Mouse (Mus musculus): Measurements from ENCODE around the gene Slc16a10. TPM values are rescaled to one million over a fixed set of nuclear protein-coding genes. Genes with fewer than 3 reads are reported as not detected.
"Not testable (repeated sequence)": the region's sequence is repeated elsewhere in the genome, so short reads cannot be mapped to it uniquely, and the experiment has no call there.

The Slc16a10 gene
- polyA plus RNA-seq, 1 experiment from 2014 or later: 7.3 TPM

DNA sequence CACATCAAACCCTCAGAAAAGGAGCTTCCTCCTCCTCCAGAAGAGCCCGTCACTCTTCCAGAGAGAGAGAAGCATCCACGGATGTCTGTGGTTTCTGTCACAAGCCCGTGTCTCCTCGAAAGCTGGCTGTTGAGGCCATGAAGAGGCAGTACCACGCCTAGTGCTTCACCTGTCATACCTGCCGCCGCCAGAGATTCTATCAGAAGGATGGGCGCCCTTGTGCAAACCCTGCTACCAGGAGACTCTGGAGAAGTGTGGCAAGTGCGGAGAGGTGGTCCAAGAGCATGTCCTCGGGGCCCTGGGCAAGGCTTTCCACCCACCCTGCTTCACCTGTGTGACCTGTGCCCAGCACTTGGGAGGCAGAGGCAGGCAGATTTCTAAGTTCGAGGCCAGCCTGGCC lies 132.5 kb downstream of the Slc16a10 start:
- Histone ChIP-seq H3K27me3 (replicated peaks; ENCODE audit: insufficient read depth, low read length) (no peaks in the 10 kb centered on the region), H3K36me3 (ENCODE audit: insufficient read depth, low read length) (no peaks in the 10 kb centered on the region), H3K4me2 (replicated peaks; ENCODE audit: low read depth, low read length) (no peak overlapping the region), H3K27ac (ENCODE audit: low read length) (no peak overlapping the region), H3K4me3 (ENCODE audit: low read depth, low read length) (no peak overlapping the region), H3K9me3 (ENCODE audit: low read length) (no peaks in the 10 kb centered on the region), H3K4me1 (ENCODE audit: insufficient read depth, low read depth, low read length) (no peaks in the 10 kb centered on the region), H3K9ac (replicated peaks; ENCODE audit: low read depth) (no peak overlapping the region)
- DNase-seq (ENCODE audit: low spot score) (no peak), ATAC-seq (no peak)
- WGBS: 70% methylated on average over 11 of the region's 11 CpGs
- TF ChIP-seq EP300 (IDR thresholded peaks at IDR 0.05) (no peak), CTCF (IDR thresholded peaks at IDR 0.05) (no peak)

DNA sequence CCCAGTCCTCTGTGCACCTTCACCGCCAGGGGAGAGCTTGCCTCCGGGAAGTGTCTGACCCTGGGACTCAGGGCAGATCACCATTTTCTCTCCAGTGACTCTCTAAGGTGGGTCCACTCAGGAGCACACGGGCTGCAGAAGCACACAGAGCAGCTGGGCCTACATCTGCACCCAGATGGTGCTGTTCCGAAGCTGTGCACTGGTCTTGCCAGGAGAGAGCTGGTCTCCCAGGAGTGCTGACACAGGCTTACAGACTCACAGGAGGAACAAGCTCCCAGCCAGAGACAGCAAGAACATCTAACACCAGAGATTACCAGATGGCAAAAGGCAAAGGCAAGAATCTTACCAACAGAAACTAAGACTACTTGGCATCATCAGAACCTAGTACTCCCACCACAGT lies 133.2 kb downstream of the Slc16a10 start:
- 77% methylated on average over 4 of the region's 4 CpGs for WGBS
- H3K36me3 ChIP-seq (ENCODE audit: insufficient read depth, low read length); H3K9me3 ChIP-seq (ENCODE audit: low read length); H3K4me3 ChIP-seq (ENCODE audit: low read depth, low read length); H3K4me2 ChIP-seq (replicated peaks; ENCODE audit: low read depth, low read length); DNase-seq (ENCODE audit: low spot score); H3K9ac ChIP-seq (replicated peaks; ENCODE audit: low read depth); H3K4me1 ChIP-seq (ENCODE audit: insufficient read depth, low read depth, low read length); H3K27me3 ChIP-seq (replicated peaks; ENCODE audit: insufficient read depth, low read length); ATAC-seq; H3K27ac ChIP-seq (ENCODE audit: low read length): not testable (repeated sequence)

DNA sequence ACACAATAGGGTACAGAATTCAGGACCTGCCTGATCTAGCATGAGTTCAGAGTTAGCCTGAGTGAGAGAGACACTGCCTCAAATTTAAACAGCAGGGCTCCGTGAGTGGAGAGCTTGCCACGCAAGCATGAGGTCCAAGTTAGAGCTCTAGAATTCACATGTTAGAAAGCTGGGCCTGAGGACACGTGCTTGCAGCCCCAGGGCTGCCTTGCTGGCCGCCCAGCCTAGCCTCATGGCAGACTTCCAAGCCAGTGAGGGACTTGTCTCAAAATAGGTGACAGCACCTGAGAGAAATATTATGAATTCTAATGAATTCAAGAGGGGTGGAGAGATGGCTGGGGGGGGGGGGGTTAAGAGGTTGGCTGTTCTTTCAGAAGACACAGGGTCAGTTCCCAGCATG lies 134.1 kb downstream of the Slc16a10 start:
- H3K4me3 ChIP-seq (ENCODE audit: low read depth, low read length): no peak overlapping the region
- H3K4me2 ChIP-seq (replicated peaks; ENCODE audit: low read depth, low read length): no peak overlapping the region
- no peaks in the 10 kb centered on the region for H3K9me3 ChIP-seq (ENCODE audit: low read length)
- TF ChIP-seq CTCF (IDR thresholded peaks at IDR 0.05) (no peak), EP300 (IDR thresholded peaks at IDR 0.05) (no peak)
- H3K9ac ChIP-seq (replicated peaks; ENCODE audit: low read depth): no peak overlapping the region
- no peaks in the 10 kb centered on the region for H3K4me1 ChIP-seq (ENCODE audit: insufficient read depth, low read depth, low read length)
- H3K27ac ChIP-seq (ENCODE audit: low read length): no peak overlapping the region
- WGBS: 75% methylated on average over 4 of the region's 4 CpGs
- DNase-seq (ENCODE audit: low spot score) (no peak), ATAC-seq (no peak)
- no peaks in the 10 kb centered on the region for H3K36me3 ChIP-seq (ENCODE audit: insufficient read depth, low read length)
- no peaks in the 10 kb centered on the region for H3K27me3 ChIP-seq (replicated peaks; ENCODE audit: insufficient read depth, low read length)

DNA sequence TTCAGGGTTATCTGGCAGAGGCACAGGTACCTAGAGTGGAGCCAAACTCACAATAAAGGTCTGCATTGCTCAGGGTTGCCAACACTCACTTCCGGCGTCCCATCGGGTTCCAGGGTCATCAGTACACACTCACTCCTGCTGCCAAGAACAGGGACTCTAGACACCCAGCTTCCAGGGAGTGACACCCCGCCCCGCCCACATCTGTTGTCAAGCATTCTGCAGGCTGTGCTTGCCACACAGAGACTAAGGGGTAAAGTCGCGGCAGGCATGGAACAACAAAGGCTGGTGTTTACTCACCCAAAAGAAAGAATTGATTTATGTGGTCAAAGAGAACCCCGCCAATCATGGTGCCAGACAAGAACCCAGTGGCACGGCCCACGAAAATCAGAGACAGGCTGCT lies 135.1 kb downstream of the Slc16a10 start:
- Histone ChIP-seq H3K9me3 (ENCODE audit: low read length) (no peaks in the 10 kb centered on the region), H3K4me2 (replicated peaks; ENCODE audit: low read depth, low read length) (no peak overlapping the region), H3K27ac (ENCODE audit: low read length) (no peak overlapping the region), H3K36me3 (ENCODE audit: insufficient read depth, low read length) (no peaks in the 10 kb centered on the region), H3K9ac (replicated peaks; ENCODE audit: low read depth) (no peak overlapping the region), H3K4me1 (ENCODE audit: insufficient read depth, low read depth, low read length) (no peaks in the 10 kb centered on the region), H3K4me3 (ENCODE audit: low read depth, low read length) (no peak overlapping the region), H3K27me3 (replicated peaks; ENCODE audit: insufficient read depth, low read length) (no peaks in the 10 kb centered on the region)
- ATAC-seq (no peak), DNase-seq (ENCODE audit: low spot score) (no peak)
- TF ChIP-seq EP300 (IDR thresholded peaks at IDR 0.05) (no peak), CTCF (IDR thresholded peaks at IDR 0.05) (no peak)
- 71% methylated on average over 10 of the region's 10 CpGs for WGBS

DNA sequence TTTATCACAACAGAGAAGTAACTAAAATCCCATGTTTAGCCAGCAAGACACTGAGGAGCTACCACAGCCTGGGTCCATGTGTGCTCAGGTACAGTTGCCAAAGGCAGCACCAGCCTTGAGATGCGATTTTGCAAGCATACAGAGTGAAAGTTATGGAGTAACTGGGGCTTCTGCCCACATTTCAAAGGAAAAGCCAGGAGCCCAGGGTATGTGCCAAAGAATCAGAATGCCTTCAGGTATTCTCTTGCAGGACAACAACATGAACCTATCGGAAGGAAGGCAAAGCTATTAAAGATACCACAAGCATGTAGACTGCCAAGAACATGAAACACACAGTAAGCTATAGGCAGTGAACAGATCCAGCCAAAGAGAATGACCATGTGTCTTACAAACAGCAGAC lies 141.3 kb downstream of the Slc16a10 start:
- Histone ChIP-seq H3K4me3 (ENCODE audit: low read depth, low read length) (no peak overlapping the region), H3K9ac (replicated peaks; ENCODE audit: low read depth) (no peak overlapping the region), H3K4me1 (ENCODE audit: insufficient read depth, low read depth, low read length) (no peaks in the 10 kb centered on the region), H3K9me3 (ENCODE audit: low read length) (no peaks in the 10 kb centered on the region), H3K27me3 (replicated peaks; ENCODE audit: insufficient read depth, low read length) (no peaks in the 10 kb centered on the region), H3K36me3 (ENCODE audit: insufficient read depth, low read length) (no peaks in the 10 kb centered on the region), H3K4me2 (replicated peaks; ENCODE audit: low read depth, low read length) (no peak overlapping the region), H3K27ac (ENCODE audit: low read length) (no peak overlapping the region)
- DNase-seq (ENCODE audit: low spot score): no peak
- ATAC-seq: no peak
- TF ChIP-seq EP300 (IDR thresholded peaks at IDR 0.05) (no peak), CTCF (IDR thresholded peaks at IDR 0.05) (no peak)
- WGBS: 93% methylated on average over 2 of the region's 2 CpGs

DNA sequence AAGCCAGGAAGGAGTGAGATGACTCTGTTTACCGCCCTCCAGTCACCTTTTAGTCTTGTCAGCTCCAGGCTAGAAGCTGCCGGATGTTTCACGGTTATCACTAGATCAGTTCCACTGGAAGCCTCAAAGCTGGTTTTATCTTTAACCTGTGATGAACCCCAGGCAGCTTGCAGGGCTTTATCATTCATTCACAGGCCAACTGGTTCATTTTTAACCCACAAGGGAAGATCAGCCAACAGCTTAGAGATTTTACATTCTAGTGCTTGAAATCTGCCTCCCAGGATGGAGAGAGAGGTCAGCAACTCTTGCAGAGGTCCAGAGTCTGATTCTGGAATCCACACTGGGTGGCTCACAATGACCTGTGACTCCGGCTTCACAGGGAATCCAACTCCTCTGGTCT lies 150.9 kb downstream of the Slc16a10 start:
- no peak overlapping the region for H3K9ac ChIP-seq (replicated peaks; ENCODE audit: low read depth)
- no peak for TF ChIP-seq EP300 (IDR thresholded peaks at IDR 0.05)
- no peak for TF ChIP-seq CTCF (IDR thresholded peaks at IDR 0.05)
- H3K27me3 ChIP-seq (replicated peaks; ENCODE audit: insufficient read depth, low read length): no peaks in the 10 kb centered on the region
- no peaks in the 10 kb centered on the region for H3K9me3 ChIP-seq (ENCODE audit: low read length)
- DNase-seq (ENCODE audit: low spot score) (no peak), ATAC-seq (no peak)
- 44% methylated on average over 4 of the region's 4 CpGs for WGBS
- no peak overlapping the region for H3K4me2 ChIP-seq (replicated peaks; ENCODE audit: low read depth, low read length)
- no peaks in the 10 kb centered on the region for H3K36me3 ChIP-seq (ENCODE audit: insufficient read depth, low read length)
- no peak overlapping the region for H3K27ac ChIP-seq (ENCODE audit: low read length)
- no peak overlapping the region for H3K4me3 ChIP-seq (ENCODE audit: low read depth, low read length)
- no peaks in the 10 kb centered on the region for H3K4me1 ChIP-seq (ENCODE audit: insufficient read depth, low read depth, low read length)

DNA sequence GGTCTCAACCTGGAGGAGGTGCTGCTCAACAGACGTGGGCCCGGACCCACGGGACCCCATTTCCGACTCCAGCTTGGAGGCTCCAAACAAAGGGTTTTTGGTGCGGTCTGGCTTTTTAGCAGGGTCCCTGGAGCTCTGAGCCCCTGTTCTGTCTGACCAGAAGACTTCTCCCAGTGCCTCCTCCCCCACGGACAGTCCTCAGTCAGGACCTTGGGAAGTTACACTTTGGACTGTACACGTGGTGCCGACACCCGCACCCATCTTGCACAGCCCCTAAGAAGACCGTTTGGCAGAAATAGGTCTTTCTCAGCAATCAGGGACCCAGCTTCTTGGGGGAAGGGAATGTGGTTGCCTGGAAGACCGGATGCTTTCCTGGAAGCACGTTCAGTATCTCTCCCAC lies 155.6 kb downstream of the Slc16a10 start, which contains the start of gene Mfsd4b5:
Mfsd4b5 (minus strand) TSS at position 181 of the 400 bp plus-strand sequence.
- ATAC-seq: no peak
- no peak within 1 kb of the TSS for H3K9ac ChIP-seq (replicated peaks; ENCODE audit: low read depth)
- no peak within 1 kb of the TSS for H3K27ac ChIP-seq (ENCODE audit: low read length)
- no peaks in the 10 kb centered on the region for H3K27me3 ChIP-seq (replicated peaks; ENCODE audit: insufficient read depth, low read length)
- H3K4me3 ChIP-seq (ENCODE audit: low read depth, low read length): no peak within 1 kb of the TSS
- no peak for DNase-seq (ENCODE audit: low spot score)
- no peaks in the 10 kb centered on the region for H3K9me3 ChIP-seq (ENCODE audit: low read length)
- H3K4me2 ChIP-seq (replicated peaks; ENCODE audit: low read depth, low read length): no peak within 1 kb of the TSS
- TF ChIP-seq CTCF (IDR thresholded peaks at IDR 0.05) (no peak), EP300 (IDR thresholded peaks at IDR 0.05) (no peak)
- H3K4me1 ChIP-seq (ENCODE audit: insufficient read depth, low read depth, low read length): no peaks in the 10 kb centered on the region
- H3K36me3 ChIP-seq (ENCODE audit: insufficient read depth, low read length): no peaks in the 10 kb centered on the region
- 81% methylated on average over 12 of the region's 12 CpGs for WGBS

Other genes with a start within 250 kb of the Slc16a10 start
- gene Mfsd4b4, start 243.0 kb downstream of the Slc16a10 start, polyA plus RNA-seq (2015; fragmentation: Nextera tagmentation; extraction: Ambion mirVana): 2.7 and 3.3 TPM in 2 replicates
- not detected in 2 replicates for gene Mfsd4b2, start 215.3 kb downstream of the Slc16a10 start, polyA plus RNA-seq (2015; fragmentation: Nextera tagmentation; extraction: Ambion mirVana)
- 0.55 and 0.57 TPM in 2 replicates for gene Mfsd4b3, start 182.1 kb downstream of the Slc16a10 start, polyA plus RNA-seq (2015; fragmentation: Nextera tagmentation; extraction: Ambion mirVana)
- gene Mfsd4b5, start 155.6 kb downstream of the Slc16a10 start, polyA plus RNA-seq (2015; fragmentation: Nextera tagmentation; extraction: Ambion mirVana): 0.11 and 0.13 TPM in 2 replicates
- gene Mfsd4b1, start 117.0 kb downstream of the Slc16a10 start, polyA plus RNA-seq (2015; fragmentation: Nextera tagmentation; extraction: Ambion mirVana): 0.46 and 0.69 TPM in 2 replicates
- 19.0 and 20.4 TPM in 2 replicates for gene Rpf2, start 104.8 kb upstream of the Slc16a10 start, polyA plus RNA-seq (2015; fragmentation: Nextera tagmentation; extraction: Ambion mirVana)
- 35.2 and 40.0 TPM in 2 replicates for gene Gtf3c6, start 115.8 kb upstream of the Slc16a10 start, polyA plus RNA-seq (2015; fragmentation: Nextera tagmentation; extraction: Ambion mirVana)
- 25.5 and 27.3 TPM in 2 replicates for gene Amd1, start 159.9 kb upstream of the Slc16a10 start, polyA plus RNA-seq (2015; fragmentation: Nextera tagmentation; extraction: Ambion mirVana)
- 6.7 and 8.4 TPM in 2 replicates for gene Cdk19, start 197.3 kb upstream of the Slc16a10 start, polyA plus RNA-seq (2015; fragmentation: Nextera tagmentation; extraction: Ambion mirVana)